Mouse (Mus musculus) small intestine, adult 2 months (tissue): Measurements from ENCODE around the gene Prtg.

Experiments
- CTCF ChIP-seq: fragments of 200-500 bp; IDR thresholded peaks from 2 replicates; pipeline ENCODE4 v1.5.1; 2012; ENCODE audit warnings: low read depth, mild to moderate bottlenecking, control low read depth, inconsistent platforms, low read length, moderate library complexity, mixed read lengths; ENCODE audit not compliant: insufficient replicate concordance, insufficient read length; ENCODE audit errors: extremely low read depth
- POLR2A ChIP-seq: fragments of 200-500 bp; IDR thresholded peaks from 2 replicates; pipeline ENCODE4 v1.6.1; 2012; ENCODE audit warnings: low read depth, mild to moderate bottlenecking, control low read depth, inconsistent platforms, low read length, moderate library complexity

GRCm38 (mm10) chr9:72894796-72895352 is 88.2 kb downstream of the Prtg start:
- TF ChIP-seq POLR2A (no peak), CTCF (no peak)
